In the genomic region with DNA sequence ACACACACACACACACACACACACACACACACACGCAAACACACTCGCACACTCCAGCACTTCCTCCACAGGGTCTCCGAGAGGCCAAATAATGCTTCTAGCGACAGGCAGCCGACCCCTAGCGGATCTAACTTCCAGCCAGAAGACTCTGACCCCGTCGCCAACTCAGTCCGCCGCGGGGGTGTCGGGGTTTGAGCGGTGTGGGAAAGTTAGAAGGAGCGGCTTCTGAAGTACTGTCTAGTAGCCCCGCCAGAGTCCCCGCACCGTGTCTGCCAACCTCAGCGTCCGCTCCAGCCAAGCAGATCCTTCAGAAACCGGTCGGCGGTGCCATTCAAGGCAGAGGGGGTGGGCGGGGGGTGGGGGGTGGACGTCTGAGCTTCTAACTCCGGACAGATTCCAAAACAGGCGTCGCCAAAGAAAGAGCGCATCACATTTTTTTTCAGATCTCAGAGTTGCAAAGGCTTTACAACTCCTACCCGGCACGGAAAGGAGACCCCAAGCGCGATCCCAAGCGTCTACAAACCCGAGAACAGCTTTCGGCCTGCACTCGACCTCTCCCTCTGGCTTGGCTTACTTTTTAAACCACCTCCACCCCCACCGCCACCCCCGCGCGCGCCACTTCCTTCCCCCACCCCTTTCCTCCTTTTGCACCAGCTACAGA, we compare ENCODE assay signal across 8 mouse cellular contexts. TPM values are rescaled to one million over a fixed set of nuclear protein-coding genes. Genes with fewer than 3 reads are reported as not detected.
DNase-seq lines count a peak whose midpoint lies in the region; ATAC-seq and TF ChIP-seq lines count a peak whose summit lies in the region.

No protein-coding gene starts in this region.

- intact Hi-C loops in gastrocnemius, postnatal 36 days (cut with DNase I), result loop anchor here (5.0 to 10.0 kb wide), 2 partner anchors 177 to 391 kb away; no protein-coding TSS in a partner anchor

- H3K36me3 ChIP-seq in ES-Bruce4 (ENCODE audit: control insufficient read depth, insufficient read depth, low read length, poor library complexity, severe bottlenecking), result peaks cover 12% of the 10 kb centered on the region
- H3K36me3 ChIP-seq in intestine, postnatal 0 days (ENCODE audit: control insufficient read depth, insufficient read depth), result no peaks in the 10 kb centered on the region
- H3K36me3 ChIP-seq in liver, postnatal 0 days (replicated peaks; ENCODE audit: insufficient read depth, low read length), result no peaks in the 10 kb centered on the region

- TF ChIP-seq POLR2A in ES-Bruce4 (IDR thresholded peaks at IDR 0.05; ENCODE audit: insufficient read depth, low read length), result no peak
- no peak for TF ChIP-seq POLR2A in bone marrow, adult 2 months (IDR thresholded peaks at IDR 0.05; ENCODE audit: borderline replicate concordance, control insufficient read depth, low read depth, low read length)
- no peak for TF ChIP-seq POLR2A in olfactory bulb, adult 2 months (IDR thresholded peaks at IDR 0.05; ENCODE audit: insufficient read depth, low read depth, low read length)

- WGBS in bone marrow, adult 2 months, result 2% methylated on average over 41 of the region's 41 CpGs
- WGBS in intestine, postnatal 0 days, result under 1% methylated on average over 41 of the region's 41 CpGs
- 1% methylated on average over 41 of the region's 41 CpGs for WGBS in liver, postnatal 0 days (ENCODE audit: insufficient replicate concordance)
- 1% methylated on average over 41 of the region's 41 CpGs for WGBS in olfactory bulb, adult 2 months

- ATAC-seq in intestine, postnatal 0 days, result peak; percentile 19; the same call in 1 of the 2 replicates
- no peak; the same call in 1 of the 2 replicates for ATAC-seq in liver, postnatal 0 days

- DNase-seq in gastrocnemius, postnatal 36 days, result peak; percentile 36 to 52
- peak; percentile 44 for DNase-seq in liver, postnatal 0 days
- no peak for DNase-seq in layer of hippocampus, postnatal 25 days (ENCODE audit: extremely low spot score in 1 of 2, low spot score in 1 of 2)
- DNase-seq in cerebellum, adult 18-20 months, result no peak

- H3K4me1 ChIP-seq in ES-Bruce4 (ENCODE audit: control insufficient read depth, insufficient read depth, low read length), result peaks cover 2% of the 10 kb centered on the region
- no peaks in the 10 kb centered on the region for H3K4me1 ChIP-seq in bone marrow, adult 2 months (ENCODE audit: control insufficient read depth, insufficient read depth, low read length)
- no peaks in the 10 kb centered on the region for H3K4me1 ChIP-seq in intestine, postnatal 0 days (replicated peaks; ENCODE audit: control insufficient read depth, insufficient read depth, low read length)
- peaks cover 3% of the 10 kb centered on the region for H3K4me1 ChIP-seq in liver, postnatal 0 days (ENCODE audit: insufficient read depth)
- peaks cover 28% of the 10 kb centered on the region for H3K4me1 ChIP-seq in olfactory bulb, adult 2 months (ENCODE audit: control insufficient read depth, insufficient read depth, low read length)

- TF ChIP-seq CTCF in ES-Bruce4 (IDR thresholded peaks at IDR 0.05; ENCODE audit: low read depth, low read length), result no peak
- TF ChIP-seq CTCF in bone marrow, adult 2 months (IDR thresholded peaks at IDR 0.05; ENCODE audit: control insufficient read depth, insufficient read depth, low read length), result no peak
- TF ChIP-seq CTCF in intestine, postnatal 0 days (IDR thresholded peaks at IDR 0.05; ENCODE audit: low read depth), result peak; percentile 44
- no peak for TF ChIP-seq CTCF in liver, postnatal 0 days (IDR thresholded peaks at IDR 0.05; ENCODE audit: low read depth)
- no peak for TF ChIP-seq CTCF in olfactory bulb, adult 2 months (IDR thresholded peaks at IDR 0.05; ENCODE audit: insufficient read depth, low read depth, low read length)

- no peaks in the 10 kb centered on the region for H3K9me3 ChIP-seq in ES-Bruce4 (replicated peaks; ENCODE audit: control insufficient read depth, insufficient read depth, low read length, poor library complexity, severe bottlenecking)
- H3K9me3 ChIP-seq in intestine, postnatal 0 days (ENCODE audit: control insufficient read depth), result no peaks in the 10 kb centered on the region
- H3K9me3 ChIP-seq in liver, postnatal 0 days (ENCODE audit: low read length), result no peaks in the 10 kb centered on the region

- 0 out of 2 replicates have a peak, but pooled peaks cover 4% of the 10 kb centered on the region for H3K27me3 ChIP-seq in ES-Bruce4 (ENCODE audit: control insufficient read depth, insufficient read depth, low read length, poor library complexity, severe bottlenecking)
- H3K27me3 ChIP-seq in intestine, postnatal 0 days (replicated peaks; ENCODE audit: control insufficient read depth, insufficient read depth, low read length), result peaks cover 61% of the 10 kb centered on the region
- peaks cover 67% of the 10 kb centered on the region for H3K27me3 ChIP-seq in liver, postnatal 0 days (ENCODE audit: insufficient read depth, low read length)

- peak overlapping the region; percentile 70 for H3K4me3 ChIP-seq in ES-Bruce4 (ENCODE audit: low read depth, low read length)
- peak overlapping the region; percentile 34 for H3K4me3 ChIP-seq in bone marrow, adult 2 months (replicated peaks; ENCODE audit: control insufficient read depth, low read depth, low read length)
- peak overlapping the region; percentile 62 for H3K4me3 ChIP-seq in intestine, postnatal 0 days (ENCODE audit: low read depth, low read length)
- H3K4me3 ChIP-seq in liver, postnatal 0 days (ENCODE audit: low read depth, low read length), result peak overlapping the region; percentile 53
- peak overlapping the region; percentile 48 for H3K4me3 ChIP-seq in olfactory bulb, adult 2 months (ENCODE audit: insufficient read depth, low read depth, low read length)

- H3K4me2 ChIP-seq in intestine, postnatal 0 days (replicated peaks; ENCODE audit: low read depth), result peak overlapping the region; percentile 85
- H3K4me2 ChIP-seq in liver, postnatal 0 days (ENCODE audit: low read depth, low read length), result peak overlapping the region; percentile 80

- TF ChIP-seq EP300 in ES-Bruce4 (IDR thresholded peaks at IDR 0.05; ENCODE audit: insufficient read depth, low read depth, low read length), result no peak
- TF ChIP-seq EP300 in liver, postnatal 0 days (IDR thresholded peaks at IDR 0.05; ENCODE audit: low read depth), result no peak

- peak overlapping the region; percentile 65 for H3K9ac ChIP-seq in ES-Bruce4 (ENCODE audit: low read depth, poor library complexity, severe bottlenecking)
- peak overlapping the region; percentile 31 for H3K9ac ChIP-seq in intestine, postnatal 0 days (ENCODE audit: low read depth, low read length)
- H3K9ac ChIP-seq in liver, postnatal 0 days (replicated peaks), result no peak overlapping the region

- no peak overlapping the region for H3K27ac ChIP-seq in ES-Bruce4 (ENCODE audit: insufficient read depth, low read length)
- no peak overlapping the region; the same call in 1 of the 2 replicates for H3K27ac ChIP-seq in bone marrow, adult 2 months (ENCODE audit: control insufficient read depth, insufficient read depth, low read depth, low read length, poor library complexity)
- H3K27ac ChIP-seq in intestine, postnatal 0 days (ENCODE audit: low read depth, low read length), result peak overlapping the region; percentile 54
- H3K27ac ChIP-seq in liver, postnatal 0 days (ENCODE audit: low read depth), result no peak overlapping the region; the same call in 1 of the 2 replicates
- H3K27ac ChIP-seq in olfactory bulb, adult 2 months (ENCODE audit: insufficient read depth, low read depth, low read length), result no peak overlapping the region

RNA-seq across cellular contexts. Expression of a gene that starts 2.5 kb away (rescaled TPM):
- polyA plus RNA-seq in ES-Bruce4 (2011; ENCODE audit: insufficient read depth, insufficient read length, low read depth, missing spikeins), result 22.0 and 27.9 TPM in 2 replicates
- 2.6 and 4.6 TPM in 2 replicates for polyA plus RNA-seq in bone marrow, adult 2 months (2011; ENCODE audit: insufficient read depth, insufficient read length, low replicate concordance, missing spikeins)
- total RNA-seq in gastrocnemius, postnatal 36 days (2021), result 1 to 10 TPM; 6.7 to 8.9 TPM
- polyA plus RNA-seq in intestine, postnatal 0 days (2015; fragmentation: Nextera tagmentation; extraction: Ambion mirVana), result 20.2 and 23.9 TPM in 2 replicates
- polyA plus RNA-seq in liver, postnatal 0 days (2015; fragmentation: Nextera tagmentation; extraction: Ambion mirVana), result 1.5 and 1.6 TPM in 2 replicates
- polyA plus RNA-seq in olfactory bulb, adult 2 months (2012; ENCODE audit: insufficient read depth, insufficient read length, low replicate concordance, missing spikeins), result not detected in 2 replicates
- total RNA-seq in layer of hippocampus, postnatal 25 days (2021), result 1 to 10 TPM; 5.9 to 8.0 TPM

RNA-seq across cellular contexts. Expression of a gene that starts 8.7 kb away (rescaled TPM):
- polyA plus RNA-seq in ES-Bruce4 (2011; ENCODE audit: insufficient read depth, insufficient read length, low read depth, missing spikeins), result not detected in 2 replicates
- polyA plus RNA-seq in bone marrow, adult 2 months (2011; ENCODE audit: insufficient read depth, insufficient read length, low replicate concordance, missing spikeins), result not detected in 2 replicates
- total RNA-seq in gastrocnemius, postnatal 36 days (2021), result not detected
- not detected in 2 replicates for polyA plus RNA-seq in intestine, postnatal 0 days (2015; fragmentation: Nextera tagmentation; extraction: Ambion mirVana)
- polyA plus RNA-seq in liver, postnatal 0 days (2015; fragmentation: Nextera tagmentation; extraction: Ambion mirVana), result not detected in 2 replicates
- not detected in 2 replicates for polyA plus RNA-seq in olfactory bulb, adult 2 months (2012; ENCODE audit: insufficient read depth, insufficient read length, low replicate concordance, missing spikeins)
- total RNA-seq in layer of hippocampus, postnatal 25 days (2021), result not detected

Comparison
In these comparisons a context has a peak if more than half of its experiments do, and no peak if none do; other contexts are left out.
1. DNase-seq: peak in gastrocnemius, postnatal 36 days (2 of 2) and liver, postnatal 0 days (single experiment); none in layer of hippocampus, postnatal 25 days (0 of 2) and cerebellum, adult 18-20 months (0 of 2).
2. Peak in every context shown above with its lines, with median percentiles within 50 percentile points of each other: H3K4me3 ChIP-seq.